Mouse (Mus musculus) spleen, postnatal 10 days (tissue): ENCODE data around the gene Wwp2.

Source experiments
- DNase-seq, 2 experiments: peaks; one replicate each; pipeline ENCODE4 v3.0.0; 2021 to 2022; ENCODE audit warnings: low spot score in 2 of 2

The Wwp2 gene

DNA sequence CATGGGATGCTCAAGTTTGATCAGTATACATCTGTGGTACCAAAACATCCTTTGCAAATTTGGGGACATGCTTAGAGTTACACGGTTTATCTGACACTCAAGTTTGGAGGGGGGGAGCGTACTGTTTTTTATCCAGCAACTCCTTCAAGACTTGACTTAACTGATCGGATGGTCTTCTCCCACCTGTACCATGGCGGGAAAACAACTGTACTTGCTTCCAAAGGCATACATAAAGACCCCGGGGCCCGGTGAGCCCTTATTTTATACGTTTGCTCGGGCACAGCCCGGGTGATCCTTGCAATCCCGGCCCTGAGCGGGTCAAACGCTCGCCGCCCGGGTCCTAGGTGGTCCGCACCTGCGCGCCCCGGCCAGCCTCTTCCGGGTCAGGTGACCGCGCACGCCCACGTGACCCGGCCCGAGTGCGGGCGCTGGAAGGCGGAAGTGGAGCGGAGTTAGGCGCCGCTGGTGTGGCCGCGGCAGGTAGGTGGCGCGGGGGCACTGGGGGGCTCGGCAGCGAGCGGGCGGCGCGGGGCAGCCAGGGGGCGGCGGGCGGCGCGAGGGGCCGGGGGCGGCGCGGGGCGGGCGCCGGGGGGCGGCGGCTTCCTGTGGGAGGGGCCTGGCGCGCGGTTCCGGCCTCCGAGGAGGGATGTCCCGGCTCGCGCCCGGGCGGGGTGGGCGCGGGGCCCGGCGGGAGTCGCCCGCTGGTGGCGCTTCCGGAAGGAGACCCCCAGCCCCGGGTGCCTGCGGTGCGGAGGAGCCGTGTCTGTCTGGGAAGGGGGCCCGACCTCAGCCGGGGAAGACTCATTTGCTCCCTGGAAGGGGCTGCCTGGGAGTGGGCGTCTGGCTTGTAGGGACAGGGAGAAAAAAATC lies at the start of gene Wwp2:
Wwp2 (plus strand) TSS at position 404 of the 870 bp plus-strand sequence.
- peak; percentile 87 to 91 for DNase-seq

DNA sequence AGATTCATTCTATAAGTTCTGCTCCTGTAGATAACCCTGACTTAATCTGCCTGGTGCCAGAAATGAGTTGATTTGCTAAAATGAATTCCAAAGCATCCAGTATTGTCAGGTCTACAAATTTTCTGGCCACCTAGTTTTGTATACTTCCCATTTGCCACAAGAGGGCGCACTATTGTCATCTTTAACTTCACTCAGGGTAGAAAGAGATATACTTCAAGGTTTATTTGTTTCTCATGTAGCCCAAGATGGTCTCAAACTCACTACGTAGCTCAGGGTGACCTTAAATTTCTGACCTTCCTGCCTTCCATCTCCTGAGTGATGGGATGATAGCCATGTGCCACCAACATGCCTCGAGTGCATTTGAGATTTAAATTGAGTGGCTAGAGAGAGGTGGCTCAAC lies 49.5 kb upstream of the Wwp2 start:
- peak in 1 of 2 experiments; percentile 32 for DNase-seq

DNA sequence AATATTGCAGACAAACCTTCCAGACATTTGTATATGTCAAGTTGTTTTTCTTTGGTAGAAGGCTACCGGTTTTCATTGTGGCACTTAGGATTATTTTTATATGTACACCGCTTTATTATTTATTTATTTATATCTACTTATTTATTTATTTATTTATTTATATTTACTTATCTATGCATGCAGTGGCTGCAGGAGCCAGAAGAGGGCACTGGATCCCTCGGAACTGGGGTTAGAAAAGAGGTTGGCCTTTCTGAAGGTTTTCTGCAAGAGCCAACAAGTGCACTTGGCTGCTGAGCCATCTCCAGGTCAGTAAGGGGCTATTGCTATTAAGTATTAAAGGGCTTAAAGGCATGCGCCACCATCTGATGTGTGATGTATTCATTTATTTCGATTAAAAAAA lies 48.3 kb upstream of the Wwp2 start:
- peak in 1 of 2 experiments; percentile 46 for DNase-seq

DNA sequence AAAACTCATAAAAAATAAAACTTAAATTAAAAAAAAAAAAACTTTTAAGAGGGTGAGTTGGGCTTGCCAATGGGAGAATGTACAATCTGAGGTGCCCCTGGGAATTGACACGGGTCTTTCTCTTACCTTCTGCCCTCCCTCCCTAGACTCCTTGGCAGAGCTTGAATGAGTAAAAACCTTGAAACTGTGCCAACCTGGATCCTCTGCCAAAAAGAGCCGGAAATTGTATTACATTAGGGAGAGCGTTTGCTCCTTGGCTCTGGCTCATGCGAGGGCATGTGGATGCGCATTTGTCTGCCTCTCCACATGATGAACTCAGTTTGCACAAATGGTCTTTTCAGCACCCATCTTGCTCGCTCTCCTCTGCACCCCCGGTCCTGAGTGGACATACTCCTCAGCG lies 46.6 kb upstream of the Wwp2 start:
- no peak for DNase-seq

DNA sequence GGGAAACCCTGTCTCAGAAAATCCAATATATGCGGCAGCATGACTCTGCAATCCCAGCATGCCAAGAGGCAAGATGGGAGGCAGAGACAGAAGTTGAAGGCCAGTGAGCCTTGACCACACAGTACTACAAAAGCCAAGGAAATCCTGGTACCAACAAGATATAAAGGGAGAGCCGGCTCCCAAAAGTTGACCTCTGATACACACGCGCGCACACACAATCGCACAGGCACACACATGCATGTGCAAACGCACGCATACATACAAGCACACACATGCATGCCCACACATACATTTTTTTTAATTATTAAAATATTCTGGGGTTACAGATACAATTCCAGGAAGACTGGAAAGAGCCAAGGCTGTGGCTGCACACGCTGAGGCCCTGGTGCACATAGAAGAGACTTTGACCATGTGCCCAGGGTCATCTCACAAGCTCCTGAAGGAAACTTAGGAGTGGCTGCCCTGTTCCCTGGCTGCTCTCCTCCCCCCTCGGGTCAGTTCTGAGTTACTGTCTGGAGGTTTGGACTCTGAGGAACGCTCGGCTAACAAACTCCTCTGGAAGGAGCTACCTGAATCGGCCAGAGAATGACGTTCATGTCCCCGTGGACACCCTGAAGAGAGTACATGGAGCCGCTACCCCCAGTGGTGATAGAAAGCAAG lies 45.6 kb upstream of the Wwp2 start:
- no peak for DNase-seq

DNA sequence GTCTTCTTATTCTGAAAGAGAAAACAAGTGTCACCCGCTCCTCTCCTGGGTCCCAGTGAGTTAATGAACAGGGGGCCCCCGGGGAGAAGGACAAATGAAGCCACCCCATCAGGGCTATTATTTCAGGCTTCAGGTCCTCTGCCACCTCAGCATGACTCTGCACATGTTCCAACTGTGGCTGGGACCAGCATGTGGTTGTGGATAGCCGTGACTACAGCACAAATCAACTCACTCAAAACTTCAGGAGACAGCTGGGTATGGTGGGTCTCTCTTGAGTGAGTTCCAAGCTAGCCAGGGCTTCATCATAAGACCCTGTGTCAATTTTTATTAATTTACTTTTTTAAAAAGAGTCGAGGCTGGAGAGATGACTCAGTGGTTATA lies 45.0 kb upstream of the Wwp2 start:
- DNase-seq = no peak

DNA sequence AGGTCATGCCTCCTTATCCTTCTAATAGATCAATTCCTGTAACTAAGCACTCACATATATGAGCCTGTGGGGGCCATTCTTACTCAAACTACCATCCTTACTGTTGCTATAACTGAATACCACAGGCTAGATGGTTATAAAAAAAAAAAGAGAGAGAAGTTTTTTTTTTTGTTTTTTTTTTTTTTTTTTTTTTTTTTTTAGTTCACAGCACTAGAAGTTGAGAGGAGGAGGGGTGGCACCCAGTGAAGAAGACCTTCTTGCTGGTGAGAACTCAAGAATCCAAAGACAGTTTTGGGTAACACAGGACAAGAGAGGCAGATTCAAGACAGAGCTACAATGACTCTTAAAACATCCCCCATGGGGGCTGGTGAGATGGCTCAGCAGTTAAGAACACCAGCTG lies 40.8 kb upstream of the Wwp2 start:
- DNase-seq = no peak

DNA sequence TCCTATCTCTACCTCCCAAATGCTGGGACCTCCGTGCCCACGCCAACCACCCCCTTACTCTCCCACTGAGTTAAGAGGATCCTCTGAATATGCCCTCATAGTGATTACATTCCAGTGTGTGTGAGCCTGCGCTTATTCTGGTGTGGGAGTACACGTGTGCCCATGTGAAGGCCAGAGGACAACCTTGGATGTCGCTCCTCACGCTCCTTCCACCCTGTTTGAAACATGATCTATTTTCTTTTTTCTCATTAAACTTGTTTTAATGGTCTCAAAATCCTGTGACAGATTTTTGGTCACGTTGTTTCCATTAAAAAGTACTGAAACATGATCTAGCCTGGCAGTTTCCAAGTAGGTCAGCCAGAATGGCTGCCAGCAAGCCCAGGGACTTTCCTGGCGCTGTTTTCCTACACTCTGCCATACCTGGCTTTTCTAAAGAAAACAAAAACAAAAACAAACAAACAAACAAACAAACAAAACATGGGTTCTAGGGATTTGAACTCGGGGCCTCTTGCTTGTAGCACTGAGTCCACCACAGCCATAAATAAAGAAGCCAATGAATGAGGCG lies 40.0 kb upstream of the Wwp2 start:
- DNase-seq = no peak

DNA sequence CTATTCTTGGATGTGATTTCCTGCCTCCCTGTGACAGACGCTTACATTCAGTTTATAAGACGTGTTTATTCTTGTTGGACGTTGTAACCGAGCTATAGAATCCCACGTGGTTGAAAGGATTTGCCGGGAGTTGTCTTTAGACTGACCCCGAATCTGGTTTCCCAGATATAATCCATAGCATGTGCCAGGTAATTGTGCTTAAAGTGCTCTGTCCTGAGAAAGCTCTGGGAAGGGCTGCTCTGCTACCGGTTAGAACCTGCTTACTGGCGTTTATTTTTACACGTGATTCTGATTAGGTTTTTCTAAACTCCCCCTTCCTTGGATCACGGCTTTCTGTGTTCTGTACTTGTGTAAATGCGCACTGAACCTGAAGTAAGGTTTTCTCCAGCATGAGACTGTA lies 38.5 kb upstream of the Wwp2 start:
- no peak for DNase-seq

DNA sequence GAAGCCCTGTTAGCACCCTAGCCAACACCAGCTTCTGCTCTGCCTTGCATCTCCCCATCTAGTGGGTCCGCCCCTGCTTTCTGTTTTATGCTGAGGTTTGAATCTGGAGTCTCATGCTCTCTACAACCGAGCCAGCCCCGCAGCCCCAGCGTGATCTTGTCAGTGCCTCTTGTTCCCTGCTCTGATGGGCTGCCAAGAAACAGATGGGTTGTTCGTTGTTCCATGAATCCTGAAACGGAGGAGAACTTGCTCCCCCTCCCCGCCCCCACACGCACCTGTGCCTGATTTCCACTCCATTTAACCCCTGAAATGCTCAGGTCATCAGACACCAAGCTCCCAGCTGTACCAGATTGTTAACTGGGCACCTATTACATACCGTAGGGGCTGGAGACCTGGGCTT lies 36.7 kb upstream of the Wwp2 start:
- DNase-seq = no peak

DNA sequence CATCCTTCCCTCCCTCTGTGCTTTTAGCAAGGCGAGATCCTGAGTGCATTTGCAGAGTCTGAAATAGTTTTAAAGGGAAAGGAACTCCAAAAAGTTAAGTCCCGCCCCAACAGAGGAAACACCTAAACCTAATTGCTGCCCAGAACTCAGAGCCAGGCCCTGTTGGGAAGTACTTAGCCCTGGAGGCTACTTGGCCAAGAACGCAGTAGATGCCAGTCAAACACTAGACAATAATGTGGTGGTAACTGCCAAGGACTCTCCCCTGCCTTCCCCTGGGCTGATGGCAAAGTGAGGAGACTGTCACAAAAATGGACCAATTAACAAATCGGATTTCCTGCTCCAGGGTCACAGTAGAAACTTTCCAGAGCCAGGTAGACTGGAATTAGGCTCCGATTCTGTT lies 34.3 kb upstream of the Wwp2 start:
- DNase-seq = no peak

DNA sequence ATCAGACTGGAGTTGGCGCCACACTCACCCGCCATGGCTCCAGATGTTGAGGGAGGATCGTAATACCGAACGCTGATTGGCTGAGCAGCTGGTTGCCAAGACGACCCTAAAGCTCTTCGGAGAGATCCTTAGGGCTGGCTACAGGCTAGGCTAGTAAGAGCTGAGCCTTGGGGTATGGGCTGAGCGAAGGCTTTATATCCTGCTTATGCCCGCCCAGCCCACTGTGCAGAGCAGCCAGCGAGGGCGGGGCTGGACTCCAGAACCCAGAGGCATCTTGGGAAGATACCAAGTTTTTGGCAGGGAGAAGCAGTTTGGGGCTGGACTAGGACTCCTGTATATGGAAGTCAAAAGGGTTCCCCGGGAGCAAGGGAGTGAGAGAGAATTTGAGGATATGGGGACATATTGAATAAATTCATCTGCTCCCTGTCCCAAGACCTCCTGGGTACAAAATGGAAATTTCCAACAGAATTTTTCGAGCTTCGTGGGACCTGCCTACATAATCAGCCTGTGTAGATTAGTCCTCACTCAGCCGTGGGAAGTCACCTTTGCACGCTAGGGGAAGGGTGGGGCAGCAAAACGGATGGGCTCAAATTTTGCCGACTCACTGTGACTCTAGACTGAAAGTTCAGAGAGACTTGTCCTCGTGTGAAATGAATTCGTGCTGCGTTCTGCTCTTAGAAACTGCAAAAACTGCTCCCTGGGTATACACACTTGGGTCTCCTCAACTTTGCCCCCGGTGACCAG lies 33.0 kb upstream of the Wwp2 start, which contains the start of gene Nqo1:
Nqo1 (minus strand) TSS at position 169 of the 744 bp plus-strand sequence.
- peak; percentile 67 to 83 for DNase-seq

DNA sequence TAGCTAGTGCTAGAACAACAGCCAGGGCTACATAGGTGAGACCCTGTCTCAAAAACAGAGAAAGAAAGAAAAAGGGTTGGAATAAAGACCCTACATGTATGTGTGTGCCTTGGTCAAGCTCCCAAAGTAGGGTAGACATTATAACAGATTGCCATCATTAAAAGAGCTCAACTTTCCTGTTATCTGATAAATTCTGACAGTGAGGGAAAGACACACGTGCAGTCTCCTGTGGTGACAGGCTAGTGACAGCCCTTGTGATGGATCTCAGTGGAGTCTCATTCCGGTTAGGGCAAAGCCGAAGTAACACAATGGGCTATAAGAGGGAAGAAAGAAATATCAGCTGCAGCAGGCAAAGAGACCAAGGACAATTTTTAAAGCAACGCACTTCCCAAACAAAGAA lies 32.1 kb upstream of the Wwp2 start:
- no peak for DNase-seq

DNA sequence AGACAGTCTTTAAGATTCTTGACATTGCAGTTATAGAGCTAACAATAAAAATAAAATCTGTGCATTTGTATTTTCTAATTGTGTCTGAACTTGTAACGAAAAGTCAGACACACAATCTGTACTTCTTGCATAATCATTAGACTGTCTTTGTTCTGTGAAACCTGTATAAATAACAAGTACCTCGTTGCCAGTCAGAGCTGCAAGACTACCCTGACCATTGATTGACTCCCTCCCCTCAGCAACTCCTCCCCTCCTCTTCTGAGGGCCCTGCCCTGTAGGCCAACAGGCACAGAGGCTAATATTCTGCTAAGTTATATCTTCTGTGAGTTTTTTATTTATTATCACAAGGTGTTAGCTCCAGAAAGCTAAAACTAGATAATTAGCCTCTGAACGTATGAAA lies 30.2 kb upstream of the Wwp2 start:
- no peak for DNase-seq

DNA sequence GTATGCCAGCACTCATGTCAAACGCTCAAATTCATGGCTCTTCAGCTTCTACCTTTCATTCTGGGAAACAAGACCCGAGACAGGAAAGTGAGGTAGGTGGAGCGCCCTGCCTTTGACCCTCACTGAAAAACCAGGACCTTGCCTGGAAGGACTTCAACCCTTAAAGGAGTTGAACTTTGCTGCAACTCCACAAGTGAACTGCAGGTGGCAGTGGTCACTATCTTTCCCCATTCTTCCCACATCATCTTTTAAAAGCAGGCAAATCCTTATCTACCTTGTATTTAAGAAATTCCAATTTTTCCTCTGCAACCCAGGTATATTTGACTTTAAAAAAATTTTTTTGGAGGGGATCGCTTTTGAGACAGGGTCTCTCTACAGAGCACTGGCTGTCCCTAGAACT lies 24.8 kb upstream of the Wwp2 start:
- no peak for DNase-seq

DNA sequence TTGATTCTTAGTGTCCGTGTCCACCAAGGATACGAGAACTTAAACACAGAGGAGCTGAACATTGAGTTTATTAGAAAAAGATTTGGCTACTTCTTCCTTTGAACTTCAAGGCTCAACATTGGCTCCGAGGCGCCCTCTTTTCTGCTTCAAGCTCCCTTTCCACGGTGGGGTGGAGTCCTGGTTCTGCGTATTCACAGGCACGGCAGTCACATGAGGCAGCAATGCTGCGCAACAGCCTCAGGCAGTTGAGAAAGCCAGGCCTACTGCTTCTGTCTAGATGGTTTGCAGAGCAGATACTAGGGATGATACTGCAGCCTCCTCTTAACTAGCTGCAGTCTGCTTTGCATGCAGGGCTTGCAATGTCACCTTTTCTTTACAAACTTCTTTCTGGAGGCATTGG lies 23.6 kb upstream of the Wwp2 start:
- DNase-seq = no peak

DNA sequence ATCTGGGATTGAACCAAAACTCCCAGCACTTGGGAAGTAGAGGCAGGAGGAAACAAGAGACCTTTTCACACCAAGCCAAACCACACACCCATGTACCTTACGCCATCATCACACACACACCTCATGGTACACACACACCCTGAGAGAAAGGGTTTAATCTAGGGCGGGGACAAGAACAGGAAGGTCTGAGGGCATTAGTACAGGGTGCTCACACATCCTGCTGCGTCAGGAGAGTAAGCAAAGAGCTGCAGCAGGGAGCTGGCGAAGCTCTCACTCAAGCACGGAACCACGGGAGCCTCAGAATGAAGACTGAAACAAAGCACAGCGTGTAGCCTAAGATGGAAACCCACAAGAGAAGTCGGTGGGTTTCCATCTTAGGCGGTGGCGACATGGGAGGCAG lies 22.3 kb upstream of the Wwp2 start:
- DNase-seq = no peak

DNA sequence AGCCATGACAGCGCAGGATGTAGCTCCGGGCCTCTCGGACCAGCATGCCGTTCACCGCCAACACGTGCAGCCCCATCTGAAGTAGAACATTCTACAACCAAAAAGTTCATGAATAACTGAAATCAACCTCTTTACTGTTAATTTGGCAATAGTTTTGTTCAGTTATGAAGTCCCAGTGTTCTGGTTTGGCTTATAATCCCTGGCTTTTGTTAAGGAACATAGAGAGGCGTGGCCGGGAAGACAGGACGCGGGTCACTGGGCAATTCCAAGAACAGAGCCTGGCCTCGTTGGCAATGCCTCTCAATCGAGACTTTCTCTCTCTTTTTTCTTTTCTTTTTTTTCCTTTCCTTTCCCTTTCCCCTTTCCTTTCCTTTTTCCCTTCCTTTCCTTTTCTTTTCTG lies 19.2 kb upstream of the Wwp2 start:
- DNase-seq = no peak

DNA sequence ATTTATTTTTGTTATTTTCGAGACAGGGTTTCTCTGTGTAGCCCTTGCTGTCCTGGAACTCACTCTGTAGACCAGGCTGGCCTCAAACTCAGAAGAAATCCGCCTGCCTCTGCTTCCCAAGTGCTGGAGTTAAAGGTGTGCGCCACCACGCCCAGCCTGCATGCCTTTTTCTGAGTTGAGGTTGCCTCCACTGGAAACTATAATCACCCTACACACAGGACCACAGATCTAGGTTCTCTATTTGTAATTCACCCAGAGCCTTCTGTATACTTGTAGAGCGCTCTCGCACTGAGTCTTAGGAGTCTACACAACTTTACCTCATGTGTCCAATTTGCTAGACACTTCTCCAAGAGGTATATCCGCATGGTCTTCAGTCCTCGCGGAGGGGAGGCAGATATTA lies 12.0 kb upstream of the Wwp2 start:
- no peak for DNase-seq

DNA sequence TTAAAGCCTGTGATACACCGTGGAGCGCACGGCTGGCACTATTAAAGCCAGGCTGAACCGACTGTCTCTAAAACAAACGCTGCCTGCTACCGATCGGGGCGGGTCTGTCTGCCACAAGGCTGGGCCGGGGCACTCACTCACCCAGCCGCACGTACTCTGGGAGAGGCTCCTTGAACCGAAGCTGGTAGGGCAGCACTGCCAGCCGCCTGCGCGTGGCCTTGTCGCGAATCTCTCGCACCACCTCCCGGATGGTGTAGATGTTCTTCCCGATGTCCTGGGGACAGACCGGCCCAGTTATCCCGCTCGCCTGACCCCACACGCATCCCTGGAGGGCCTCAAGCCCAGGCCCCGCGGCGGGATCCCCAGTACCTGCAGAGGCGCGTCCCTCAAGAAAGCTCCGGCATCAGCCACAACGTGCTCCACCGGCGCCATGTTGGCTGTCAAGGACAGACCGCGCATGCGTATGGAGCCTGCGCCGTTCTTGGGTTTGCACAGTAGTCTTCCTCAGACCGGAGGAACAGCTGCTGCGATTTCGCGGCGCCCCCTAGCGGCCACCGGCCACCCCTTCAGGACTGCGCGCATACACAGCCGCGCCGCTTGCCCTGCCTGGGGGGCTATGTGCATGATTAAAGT lies 11.5 kb upstream of the Wwp2 start, which contains the start of gene Nob1:
Nob1 (minus strand) TSS at position 455 of the 633 bp plus-strand sequence.
- peak; percentile 96 to 98 for DNase-seq

DNA sequence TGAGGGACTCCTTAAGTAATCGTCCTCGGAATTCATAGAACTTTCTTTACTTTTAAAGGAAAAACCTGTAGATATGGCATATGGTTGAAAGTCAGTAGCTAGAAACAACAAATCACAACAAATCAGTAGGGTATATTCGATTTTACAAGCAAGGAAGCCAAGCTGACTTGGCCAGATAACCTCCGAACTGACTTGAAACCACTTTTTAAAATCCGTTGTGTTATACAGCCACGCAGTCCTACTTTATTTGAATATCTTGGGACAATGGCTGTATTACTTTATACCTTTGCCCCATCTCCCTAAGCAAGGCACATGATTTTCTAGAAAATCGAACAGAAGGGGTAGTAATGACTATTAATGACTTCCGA lies 11.0 kb upstream of the Wwp2 start:
- no peak for DNase-seq

DNA sequence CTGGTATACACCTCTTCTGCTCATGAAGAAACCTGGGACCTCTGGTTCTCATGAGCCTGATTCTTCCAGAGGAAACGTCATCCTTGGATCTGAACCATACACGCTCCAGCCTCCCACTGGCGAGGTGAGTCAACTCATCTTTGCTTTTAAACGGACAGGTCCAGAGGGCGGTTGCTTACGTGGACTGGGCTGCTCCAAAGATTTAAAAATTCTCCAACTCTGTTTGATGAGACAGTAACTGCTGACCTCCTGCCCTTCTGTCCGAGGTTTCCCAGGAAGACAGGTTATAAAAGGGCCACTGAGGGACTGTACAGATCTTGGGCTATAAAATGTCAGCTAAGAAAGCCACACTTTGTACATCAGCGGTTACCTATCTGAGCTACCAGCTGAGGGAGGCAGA lies 5.3 kb upstream of the Wwp2 start:
- DNase-seq = no peak
